Mouse (Mus musculus) bone marrow, adult 2 months (tissue): ENCODE results near the gene Csnk2b. TPM values are rescaled to one million over a fixed set of nuclear protein-coding genes. Genes with fewer than 3 reads are reported as not detected.

Source experiments
- H3K27ac ChIP-seq: fragments of 200-500 bp; 2 replicates; pipeline ENCODE4 v1.5.1; 2012; ENCODE audit warnings: low read depth, mild to moderate bottlenecking, control low read depth, inconsistent platforms, low read length; ENCODE audit not compliant: control insufficient read depth, poor library complexity, insufficient read depth
- H3K4me1 ChIP-seq: fragments of 200-500 bp; 2 replicates; pipeline ENCODE4 v1.6.1; 2011; ENCODE audit warnings: low read length; ENCODE audit not compliant: control insufficient read depth, insufficient read depth
- H3K4me3 ChIP-seq: fragments of 200-500 bp; replicated peaks from 2 replicates; pipeline ENCODE3; 2011; ENCODE audit warnings: mild to moderate bottlenecking, low read depth, low read length, control low read depth; ENCODE audit not compliant: control insufficient read depth
- CTCF ChIP-seq: fragments of 200-500 bp; IDR thresholded peaks from 2 replicates; pipeline ENCODE4 v1.5.1; 2011; ENCODE audit warnings: low read length, control low read depth; ENCODE audit not compliant: control insufficient read depth, insufficient read depth
- POLR2A ChIP-seq: fragments of 200-500 bp; IDR thresholded peaks from 2 replicates; pipeline ENCODE4 v1.6.1; 2011; ENCODE audit warnings: low read depth, mild to moderate bottlenecking, control low read depth, low read length, borderline replicate concordance; ENCODE audit not compliant: control insufficient read depth
- WGBS: fragments of 180-500 bp; shearing (Covaris S2); methylation state at CpG from one replicate; pipeline ENCODE4 v1.1.7; 2018; 5-methylcytosine and 5-hydroxymethylcytosine counted together
- polyA plus RNA-seq: library from polyadenylated mRNA; stranded (reverse); fragments of >200 nt; gene quantifications from 2 replicates; pipeline ENCODE4 v1.2.4, GENCODE M21; 2011; ENCODE audit warnings: low replicate concordance; ENCODE audit not compliant: missing spikeins, insufficient read depth, insufficient read length

Gene Csnk2b
- polyA plus RNA-seq: 155 and 166 TPM in 2 replicates

DNA sequence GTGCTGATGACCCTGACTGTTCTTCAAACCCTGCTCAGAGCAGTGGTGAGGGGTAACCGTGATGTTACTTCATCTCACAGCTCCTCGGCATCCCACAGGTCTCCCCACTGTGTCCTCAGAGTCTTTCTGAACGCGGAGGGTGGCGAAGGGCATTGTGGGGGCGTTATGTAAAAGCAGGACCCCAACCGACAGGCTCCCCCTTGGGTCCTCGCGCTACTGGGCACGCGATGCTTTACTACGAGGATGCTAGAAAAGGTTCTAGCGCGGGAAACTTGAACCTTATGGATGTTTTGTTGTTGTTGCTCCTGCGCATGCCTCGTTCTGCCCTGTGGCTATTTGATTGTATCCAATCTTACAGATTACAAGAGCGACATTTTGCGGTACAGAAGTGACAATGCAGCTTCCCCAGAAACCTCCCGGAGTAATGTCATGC lies at the start of gene Csnk2b:
Gene Csnk2b, minus strand, starts transcription at position 183 of the 433 bp plus-strand sequence.
- WGBS: under 1% methylated on average over 19 of the region's 19 CpGs
- peak within 1 kb of the TSS; percentile 79 for H3K27ac ChIP-seq
- H3K4me3 ChIP-seq: peak within 1 kb of the TSS; percentile 91
- peaks cover 3% of the 10 kb centered on the region; the same call in 1 of the 2 replicates for H3K4me1 ChIP-seq
- no peak for TF ChIP-seq POLR2A
- TF ChIP-seq CTCF: no peak

DNA sequence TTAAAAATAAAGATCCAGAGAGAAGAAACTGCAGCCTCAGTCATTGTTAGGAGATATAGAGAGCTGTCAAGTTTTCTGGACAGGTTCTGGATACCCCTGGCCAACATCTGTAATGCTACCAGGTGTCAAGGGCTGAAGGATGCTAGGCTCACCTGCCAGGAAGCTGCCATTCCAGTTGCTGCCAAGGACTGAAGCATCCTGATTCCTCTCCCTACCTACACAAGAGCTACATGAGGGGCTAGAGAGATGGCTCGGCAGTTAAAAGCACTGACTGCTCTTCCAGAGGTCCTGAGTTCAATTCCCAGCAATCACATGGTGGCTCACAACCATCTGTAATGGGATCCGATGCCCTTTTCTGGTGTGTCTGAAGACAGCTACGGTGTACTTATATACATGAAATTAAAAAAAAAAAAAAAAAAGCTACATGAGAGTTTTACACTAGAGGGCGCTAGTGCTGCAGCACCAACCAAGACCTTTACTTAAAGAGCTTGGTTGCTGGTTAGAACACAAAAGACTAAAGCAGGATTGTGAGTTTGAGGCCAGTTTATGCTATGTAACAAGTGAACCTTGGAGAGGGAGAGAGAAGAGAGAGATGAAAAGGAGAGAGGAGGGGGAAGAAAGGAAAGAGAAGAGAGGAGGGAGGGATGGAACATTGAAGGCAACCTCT lies 46.8 kb upstream of the Csnk2b start:
- Histone ChIP-seq H3K4me1 (peaks cover 5% of the 10 kb centered on the region), H3K27ac (no peak overlapping the region), H3K4me3 (no peak overlapping the region)
- TF ChIP-seq CTCF (no peak), POLR2A (no peak)
- 15% methylated on average over 4 of the region's 4 CpGs for WGBS

DNA sequence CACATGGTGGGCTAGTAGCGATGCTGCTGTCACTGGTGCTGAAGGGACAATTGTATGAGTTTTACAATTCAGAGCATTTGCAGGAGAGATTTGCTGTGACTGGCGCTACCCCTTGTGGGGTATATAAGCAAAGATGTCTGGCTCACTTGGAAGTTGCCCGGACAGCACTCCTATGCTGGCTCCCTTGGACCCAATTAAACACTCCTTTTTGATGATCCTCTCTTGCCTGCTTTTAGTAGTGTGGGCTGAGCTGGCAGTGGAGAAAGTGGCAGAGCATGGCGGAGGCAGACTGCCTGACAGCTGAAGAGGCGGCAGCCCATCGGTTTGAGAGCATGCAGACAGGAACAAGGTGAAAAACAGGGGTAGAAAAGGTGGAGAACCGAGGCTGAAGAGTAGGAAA lies 45.9 kb upstream of the Csnk2b start:
- TF ChIP-seq POLR2A: no peak
- no peak for TF ChIP-seq CTCF
- 73% methylated on average over 7 of the region's 7 CpGs for WGBS
- no peak overlapping the region for H3K27ac ChIP-seq

DNA sequence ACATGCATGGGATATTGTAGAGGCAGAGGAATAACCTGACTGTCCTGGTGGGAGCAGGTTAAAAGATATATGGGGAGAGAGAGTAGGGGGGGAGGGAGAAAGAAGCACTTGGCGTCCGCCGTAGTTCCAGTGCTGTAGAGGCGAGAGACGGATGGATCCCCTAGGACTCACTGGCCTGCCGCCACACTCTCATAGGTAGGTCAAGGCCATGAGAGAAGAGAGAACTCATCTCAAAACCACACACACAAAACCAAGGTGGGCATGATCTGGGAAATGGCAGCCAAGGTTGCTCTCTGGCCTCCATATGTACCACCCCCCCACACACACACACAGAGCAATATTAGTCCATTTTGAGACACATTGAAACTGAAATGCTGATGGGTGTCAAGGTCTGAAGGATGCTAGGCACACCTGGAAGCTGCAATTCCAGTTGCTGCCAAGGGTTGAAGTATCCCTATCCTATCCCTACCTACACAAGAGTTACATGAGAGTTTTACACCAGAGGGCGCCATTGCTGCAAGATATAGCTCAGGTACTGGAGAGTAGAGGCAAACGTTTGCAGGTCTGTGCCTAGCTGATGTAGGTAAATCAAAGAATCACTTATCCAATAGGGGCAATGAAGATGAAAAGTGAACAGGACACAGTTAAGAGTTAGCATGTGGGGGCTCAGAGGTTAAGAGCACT lies 44.6 kb upstream of the Csnk2b start:
- Histone ChIP-seq H3K4me1 (peaks cover 4% of the 10 kb centered on the region; the same call in 1 of the 2 replicates), H3K4me3 (no peak overlapping the region), H3K27ac (no peak overlapping the region)
- 70% methylated on average over 8 of the region's 8 CpGs for WGBS
- TF ChIP-seq CTCF (peak; percentile 43; the same call in 1 of the 2 replicates), POLR2A (no peak)

More for the DNA sequence above, 45.9 kb upstream of the Csnk2b start:
- no peak overlapping the region for H3K4me3 ChIP-seq
- H3K4me1 ChIP-seq: peaks cover 5% of the 10 kb centered on the region

DNA sequence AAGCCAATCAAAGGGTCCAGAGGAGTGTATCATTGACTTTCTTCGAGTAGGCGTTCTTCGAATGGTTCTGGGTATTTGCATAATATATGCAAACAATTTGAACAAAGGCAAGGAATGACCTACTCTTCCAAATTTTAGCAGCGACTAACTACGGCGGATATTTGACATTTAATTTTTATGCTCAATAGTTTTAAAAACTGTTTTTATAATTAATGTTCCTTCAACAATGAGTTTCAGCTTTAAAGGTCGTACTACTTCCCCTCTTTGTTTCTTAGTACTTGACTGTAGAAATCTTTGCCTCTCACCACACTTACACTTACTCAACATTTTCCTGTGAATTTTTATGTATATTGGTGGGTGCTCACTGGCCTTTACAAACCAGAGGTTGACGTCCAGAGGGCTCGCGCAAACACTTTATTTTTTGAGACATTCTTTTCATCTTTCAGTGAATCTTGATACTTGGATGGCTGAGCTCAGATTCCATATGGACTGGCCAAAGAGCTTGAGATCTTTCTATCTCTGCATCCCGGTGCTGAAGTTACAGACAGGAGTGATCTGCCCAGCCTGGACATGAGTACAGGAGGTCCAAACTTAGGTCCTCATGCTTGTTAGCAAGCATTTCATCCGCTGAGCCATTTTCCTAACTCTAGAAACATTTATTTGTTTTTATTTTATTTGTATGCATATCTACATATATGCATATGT lies 43.8 kb upstream of the Csnk2b start:
- Histone ChIP-seq H3K27ac (peak overlapping the region; percentile 96), H3K4me3 (peak overlapping the region; percentile 81), H3K4me1 (peaks cover 4% of the 10 kb centered on the region; the same call in 1 of the 2 replicates)
- TF ChIP-seq POLR2A (no peak), CTCF (no peak)
- WGBS: 21% methylated on average over 12 of the region's 12 CpGs

DNA sequence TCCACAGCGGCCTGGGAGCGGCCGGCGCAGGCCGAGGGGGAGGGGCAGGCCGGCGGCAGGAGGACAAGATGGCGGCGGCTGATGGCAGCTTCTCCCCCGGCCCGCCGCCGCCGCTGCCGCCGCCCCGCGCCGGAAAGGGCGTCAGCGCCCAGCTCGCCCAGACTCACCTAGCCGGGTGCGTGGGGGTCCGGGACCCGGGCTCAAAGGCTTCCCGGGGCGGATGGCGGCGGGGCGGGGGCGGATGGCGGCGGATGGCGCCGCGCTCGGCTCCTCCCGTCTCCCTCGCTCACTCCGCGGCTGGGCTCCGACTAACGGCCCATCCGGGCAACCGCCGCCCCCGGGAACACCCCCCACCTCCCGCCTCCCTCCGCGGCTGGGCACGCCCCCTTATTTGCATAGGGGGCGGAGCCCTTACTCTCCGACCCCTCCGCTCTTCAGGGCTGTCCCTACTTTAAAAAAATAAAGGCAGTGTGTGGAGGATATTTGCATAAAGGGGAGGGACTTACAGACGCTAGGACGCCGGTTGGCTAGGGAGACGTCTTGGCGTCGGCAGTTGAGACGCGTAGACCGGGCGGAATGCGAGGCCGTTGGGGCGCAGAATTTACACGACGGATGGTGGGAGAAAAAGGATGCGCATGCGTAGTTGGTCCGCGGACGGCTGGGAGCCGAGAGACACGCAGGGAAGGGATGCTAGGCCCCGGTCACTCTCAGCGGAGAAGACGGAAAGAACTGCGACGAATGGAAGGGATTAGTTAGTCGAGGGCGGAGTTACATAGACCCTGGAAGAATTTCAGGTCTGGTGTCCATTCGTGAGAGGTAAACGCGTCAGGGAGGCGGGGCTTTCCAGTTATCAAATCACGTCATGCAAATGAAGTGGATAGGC lies 43.0 kb upstream of the Csnk2b start, which contains the start of gene Prrc2a:
Gene Prrc2a, minus strand, starts transcription at position 330 of the 883 bp plus-strand sequence.
- H3K27ac ChIP-seq: peak within 1 kb of the TSS; percentile 96
- under 1% methylated on average over 81 of the region's 89 CpGs for WGBS
- TF ChIP-seq CTCF: peak; percentile 7; the same call in 1 of the 2 replicates
- TF ChIP-seq POLR2A: peak; percentile 77; the same call in 1 of the 2 replicates
- H3K4me1 ChIP-seq: peaks cover 4% of the 10 kb centered on the region; the same call in 1 of the 2 replicates
- H3K4me3 ChIP-seq: peak within 1 kb of the TSS; percentile 81

DNA sequence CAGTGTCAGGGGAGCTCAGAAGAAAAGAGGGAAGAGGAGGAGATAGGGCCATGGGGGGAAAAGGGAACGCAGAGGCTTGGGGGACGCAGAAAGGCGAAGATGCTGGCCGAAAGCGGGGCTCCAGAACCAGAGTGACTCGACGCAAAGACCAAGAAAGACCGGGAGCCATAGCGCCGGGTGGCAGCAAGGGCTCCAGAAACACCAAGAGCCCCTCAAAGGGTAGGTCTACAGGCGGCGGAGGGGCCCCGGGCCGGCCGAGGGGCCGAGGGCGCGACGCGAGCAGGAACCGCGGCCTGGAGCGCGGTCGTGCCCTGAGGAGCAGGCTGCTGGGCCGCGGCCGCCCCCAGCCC lies 42.3 kb upstream of the Csnk2b start:
- TF ChIP-seq POLR2A: no peak
- TF ChIP-seq CTCF: no peak
- peaks cover 4% of the 10 kb centered on the region; the same call in 1 of the 2 replicates for H3K4me1 ChIP-seq

More for the DNA sequence above, 42.3 kb upstream of the Csnk2b start:
- under 1% methylated on average over 28 of the region's 28 CpGs for WGBS
- H3K4me3 ChIP-seq: peak overlapping the region; percentile 73
- H3K27ac ChIP-seq: peak overlapping the region; percentile 95
